Mouse (Mus musculus) myocyte (in vitro differentiated cells): ENCODE measurements at regions not wholly inside any gene's neighbourhood (a gene's known extent, or its start where the extent isn't known, plus 50 kb on each side); places are given as distances from the start of the nearest gene placed in this dataset.

Experiments used
- H3K27me3 ChIP-seq: one replicate; pipeline ENCODE4 v1.6.1; 2011; ENCODE audit not compliant: control insufficient read depth, insufficient read depth, insufficient read length
- H3K36me3 ChIP-seq: one replicate; pipeline ENCODE4 v1.6.1; 2011; ENCODE audit not compliant: control insufficient read depth, insufficient read depth
- H3K4me2 ChIP-seq: one replicate; pipeline ENCODE4 v1.6.1; 2011; ENCODE audit warnings: low read depth, control low read depth
- H3K4me3 ChIP-seq: one replicate; pipeline ENCODE4 v1.5.1; 2011; ENCODE audit warnings: mild to moderate bottlenecking, control low read depth, moderate library complexity
- H3K79me2 ChIP-seq: one replicate; pipeline ENCODE4 v1.6.1; 2011; ENCODE audit not compliant: control insufficient read depth, insufficient read depth
- H3ac ChIP-seq: one replicate; pipeline ENCODE4 v1.6.1; 2011; ENCODE audit not compliant: control insufficient read depth, insufficient read length
- CEBPB ChIP-seq: IDR thresholded peaks from 2 replicates; pipeline ENCODE4 v1.6.1; 2011; ENCODE audit warnings: mild to moderate bottlenecking, moderate library complexity; ENCODE audit not compliant: poor library complexity, insufficient read depth, severe bottlenecking
- E2F4 ChIP-seq: IDR thresholded peaks from one replicate; pipeline ENCODE4 v1.6.1; 2011; ENCODE audit warnings: mild to moderate bottlenecking, control low read depth, moderate library complexity; ENCODE audit not compliant: insufficient read depth
- MAX ChIP-seq: IDR thresholded peaks from one replicate; pipeline ENCODE4 v1.6.1; 2011; ENCODE audit warnings: low read depth, mild to moderate bottlenecking, control low read depth
- MYOD1 ChIP-seq, 3 experiments: IDR thresholded peaks; one replicate each; pipeline ENCODE4 v1.6.1; 2011; ENCODE audit warnings: control low read depth in 2 of 3, low read depth in 2 of 3, mild to moderate bottlenecking in 2 of 3, moderate library complexity in 1 of 3; ENCODE audit not compliant: insufficient read length in 2 of 3, control insufficient read depth in 1 of 3
- MYOG ChIP-seq, 3 experiments: IDR thresholded peaks; one replicate each; pipeline ENCODE4 v1.6.1; 2011; ENCODE audit warnings: control low read depth in 2 of 3, low read depth in 2 of 3, mild to moderate bottlenecking in 2 of 3; ENCODE audit not compliant: insufficient read length in 2 of 3, control insufficient read depth in 1 of 3, insufficient read depth in 1 of 3
- POLR2A ChIP-seq: IDR thresholded peaks from one replicate; pipeline ENCODE4 v1.6.1; 2011; ENCODE audit warnings: low read depth, mild to moderate bottlenecking, control low read depth, moderate library complexity; ENCODE audit not compliant: insufficient read length
- POLR2AphosphoS2 ChIP-seq: IDR thresholded peaks from one replicate; pipeline ENCODE4 v1.6.1; 2011; ENCODE audit warnings: low read depth, control low read depth; ENCODE audit not compliant: insufficient read length
- REST ChIP-seq: IDR thresholded peaks from one replicate; pipeline ENCODE4 v1.6.1; 2011; ENCODE audit warnings: mild to moderate bottlenecking, control low read depth, moderate library complexity; ENCODE audit not compliant: insufficient read depth, insufficient read length
- SRF ChIP-seq: IDR thresholded peaks from one replicate; pipeline ENCODE4 v1.6.1; 2011; ENCODE audit warnings: low read depth; ENCODE audit not compliant: control insufficient read depth, insufficient read length
- TCF12 ChIP-seq: IDR thresholded peaks from one replicate; pipeline ENCODE4 v1.6.1; 2011; ENCODE audit warnings: mild to moderate bottlenecking, control low read depth; ENCODE audit not compliant: poor library complexity, insufficient read depth, severe bottlenecking
- TCF3 ChIP-seq: IDR thresholded peaks from one replicate; pipeline ENCODE4 v1.6.1; 2011; ENCODE audit warnings: low read depth, control low read depth; ENCODE audit not compliant: insufficient read length
- USF1 ChIP-seq: IDR thresholded peaks from one replicate; pipeline ENCODE4 v1.6.1; 2011; ENCODE audit warnings: low read depth, mild to moderate bottlenecking, control low read depth, moderate library complexity

GRCm38 (mm10) chr10:100161117-100161516, 145.7 kb downstream of the Kitl start:
- Histone ChIP-seq H3ac (no peak overlapping the region), H3K27me3 (no peaks in the 10 kb centered on the region)
- TF ChIP-seq TCF12 (peak; percentile 47), USF1 (peak; percentile 85), POLR2A (no peak), REST (no peak), E2F4 (no peak), SRF (no peak), MYOG (IDR thresholded peaks at IDR 0.05; ENCODE audit: control insufficient read depth in 1 of 3, insufficient read depth in 1 of 3, insufficient read length in 2 of 3, low read depth in 2 of 3) (peak in 1 of 3 experiments; percentile 20), CEBPB (0 out of 2 replicates have a peak, but pooled peaks have one; percentile 16), MYOD1 (IDR thresholded peaks at IDR 0.05; ENCODE audit: control insufficient read depth in 1 of 3, insufficient read length in 2 of 3, low read depth in 2 of 3) (peak in 1 of 3 experiments; percentile 16), POLR2AphosphoS2 (no peak), TCF3 (no peak), MAX (no peak)

GRCm38 (mm10) chr10:100164526-100164925, 149.1 kb downstream of the Kitl start:
- no peak overlapping the region for H3ac ChIP-seq
- no peaks in the 10 kb centered on the region for H3K27me3 ChIP-seq
- H3K4me3 ChIP-seq = no peak overlapping the region
- no peaks in the 10 kb centered on the region for H3K36me3 ChIP-seq
- TF ChIP-seq TCF3 (no peak), REST (no peak)
- no peaks in the 10 kb centered on the region for H3K79me2 ChIP-seq
- H3K4me2 ChIP-seq = no peak overlapping the region

More at GRCm38 (mm10) chr10:100161117-100161516, 145.7 kb downstream of the Kitl start:
- Histone ChIP-seq H3K36me3 (no peaks in the 10 kb centered on the region), H3K4me2 (peak overlapping the region; percentile 27), H3K4me3 (no peak overlapping the region), H3K79me2 (no peaks in the 10 kb centered on the region)

GRCm38 (mm10) chr10:100170836-100171235, 155.4 kb downstream of the Kitl start:
- Histone ChIP-seq H3K36me3 (no peaks in the 10 kb centered on the region), H3K4me2 (no peak overlapping the region), H3K4me3 (no peak overlapping the region), H3ac (no peak overlapping the region), H3K79me2 (no peaks in the 10 kb centered on the region), H3K27me3 (no peaks in the 10 kb centered on the region)
- no peak for TF ChIP-seq POLR2A
- no peak for TF ChIP-seq SRF
- TF ChIP-seq E2F4 = no peak
- TF ChIP-seq CEBPB = no peak
- no peak for TF ChIP-seq POLR2AphosphoS2
- TF ChIP-seq USF1 = no peak
- TF ChIP-seq MAX = no peak
- TF ChIP-seq MYOG (IDR thresholded peaks at IDR 0.05; ENCODE audit: control insufficient read depth in 1 of 3, insufficient read depth in 1 of 3, insufficient read length in 2 of 3, low read depth in 2 of 3) = no peak
- TF ChIP-seq REST = no peak
- no peak for TF ChIP-seq TCF12
- no peak for TF ChIP-seq MYOD1 (IDR thresholded peaks at IDR 0.05; ENCODE audit: control insufficient read depth in 1 of 3, insufficient read length in 2 of 3, low read depth in 2 of 3)
- no peak for TF ChIP-seq TCF3

GRCm38 (mm10) chr10:100197673-100198072, 137.8 kb upstream of the Gm4301 start:
- Histone ChIP-seq H3K4me3 (no peak overlapping the region), H3K79me2 (no peaks in the 10 kb centered on the region), H3ac (no peak overlapping the region), H3K36me3 (no peaks in the 10 kb centered on the region), H3K4me2 (no peak overlapping the region), H3K27me3 (no peaks in the 10 kb centered on the region)
- TF ChIP-seq POLR2A (no peak), USF1 (no peak), TCF12 (no peak), REST (no peak), POLR2AphosphoS2 (no peak), TCF3 (no peak), MYOG (IDR thresholded peaks at IDR 0.05; ENCODE audit: control insufficient read depth in 1 of 3, insufficient read depth in 1 of 3, insufficient read length in 2 of 3, low read depth in 2 of 3) (no peak), SRF (no peak)

- no peaks in the 10 kb centered on the region for H3K27me3 ChIP-seq
- H3K4me2 ChIP-seq = no peak overlapping the region
- no peaks in the 10 kb centered on the region for H3K79me2 ChIP-seq
- no peak overlapping the region for H3K4me3 ChIP-seq
- no peaks in the 10 kb centered on the region for H3K36me3 ChIP-seq
- TF ChIP-seq CEBPB (no peak), MYOD1 (IDR thresholded peaks at IDR 0.05; ENCODE audit: control insufficient read depth in 1 of 3, insufficient read length in 2 of 3, low read depth in 2 of 3) (no peak), SRF (no peak), E2F4 (no peak), TCF3 (no peak), POLR2A (no peak), REST (no peak), USF1 (no peak), POLR2AphosphoS2 (no peak), MAX (no peak)
- H3ac ChIP-seq = no peak overlapping the region
These were observed 136.3 kb upstream of the Gm4301 start for GRCm38 (mm10) chr10:100199090-100199690.
